Mouse (Mus musculus): ENCODE results near the gene Nrde2.
"Not testable (repeated sequence)": the region's sequence is repeated elsewhere in the genome, so short reads cannot be mapped to it uniquely, and the experiment has no call there.

Gene Nrde2

GRCm38 (mm10) chr12:100159261-100159975 lies at the start of gene Nrde2:
TSS of gene Nrde2 (minus strand) at chr12:100159653.
- peak; percentile 83 for DNase-seq

- DNase-seq: no peak
These were observed 47.5 kb upstream of the Nrde2 start for GRCm38 (mm10) chr12:100206926-100207325.

GRCm38 (mm10) chr12:100206521-100206920 lies 47.1 kb upstream of the Nrde2 start:
- DNase-seq: no peak

GRCm38 (mm10) chr12:100205156-100205555 lies 45.7 kb upstream of the Nrde2 start:
- DNase-seq: no peak

- no peak for DNase-seq
These were observed 44.3 kb upstream of the Nrde2 start for GRCm38 (mm10) chr12:100203759-100204158.

- peak; percentile 94 for DNase-seq
These were observed 42.4 kb upstream of the Nrde2 start for GRCm38 (mm10) chr12:100201838-100202237.

GRCm38 (mm10) chr12:100201363-100201711 lies 41.9 kb upstream of the Nrde2 start:
- DNase-seq: no peak

GRCm38 (mm10) chr12:100200645-100201362 lies 41.4 kb upstream of the Nrde2 start:
- no peak for DNase-seq

GRCm38 (mm10) chr12:100199891-100200644 lies 40.6 kb upstream of the Nrde2 start:
- peak; percentile 73 for DNase-seq

- peak; percentile 97 for DNase-seq
These were observed 39.7 kb upstream of the Nrde2 start, which contains the start of gene Calm1 for GRCm38 (mm10) chr12:100198967-100199660. TSS of gene Calm1 (plus strand) at chr12:100199435.

GRCm38 (mm10) chr12:100196786-100197185 lies 37.3 kb upstream of the Nrde2 start:
- no peak for DNase-seq

- no peak for DNase-seq
These were observed 34.7 kb upstream of the Nrde2 start for GRCm38 (mm10) chr12:100194181-100194580.

GRCm38 (mm10) chr12:100190802-100191201 lies 31.3 kb upstream of the Nrde2 start:
- no peak for DNase-seq

GRCm38 (mm10) chr12:100187756-100188430 lies 28.4 kb upstream of the Nrde2 start:
- no peak for DNase-seq

- DNase-seq: peak; percentile 98
These were observed 27.7 kb upstream of the Nrde2 start for GRCm38 (mm10) chr12:100187013-100187755.

GRCm38 (mm10) chr12:100186376-100186775 lies 26.9 kb upstream of the Nrde2 start:
- DNase-seq: no peak

- no peak for DNase-seq
These were observed 26.4 kb upstream of the Nrde2 start for GRCm38 (mm10) chr12:100185897-100186296.

GRCm38 (mm10) chr12:100184976-100185375 lies 25.5 kb upstream of the Nrde2 start:
- not testable (repeated sequence) for DNase-seq

GRCm38 (mm10) chr12:100183970-100184369 lies 24.5 kb upstream of the Nrde2 start:
- DNase-seq: no peak

GRCm38 (mm10) chr12:100182676-100183075 lies 23.2 kb upstream of the Nrde2 start:
- DNase-seq: no peak

GRCm38 (mm10) chr12:100180802-100181201 lies 21.3 kb upstream of the Nrde2 start:
- DNase-seq: no peak
